17 mouse cellular contexts compared by ENCODE assay signal in genomic region chr2:109402556-109402955, GRCm38 (mm10).
"Had no signal": no experiment of that assay in that cellular context is flagged by ENCODE, and none has a peak within 500 bp of the region (broad histone marks: within the 10 kb centered on the region; RNA-seq: fewer than 3 reads in every experiment).

No protein-coding gene starts in this region.

- H3K36me3 ChIP-seq: lung, embryonic 15.5 days; midbrain, embryonic 13.5 days; midbrain, embryonic 15.5 days; neural tube, embryonic 12.5 days; stomach, embryonic 15.5 days had no signal

- H3K4me1 ChIP-seq: lung, embryonic 15.5 days; megakaryocyte, embryonic 14.5 days; midbrain, embryonic 13.5 days; midbrain, embryonic 15.5 days; neural tube, embryonic 12.5 days; stomach, embryonic 15.5 days had no signal

- ATAC-seq: lung, postnatal 0 days; midbrain, embryonic 13.5 days; midbrain, embryonic 15.5 days had no signal

- H3K4me3 ChIP-seq: lung, embryonic 15.5 days; megakaryocyte, embryonic 14.5 days; midbrain, embryonic 13.5 days; midbrain, embryonic 15.5 days; neural tube, embryonic 12.5 days; stomach, embryonic 15.5 days had no signal

- H3K9ac ChIP-seq: lung, embryonic 15.5 days; midbrain, embryonic 13.5 days; midbrain, embryonic 15.5 days; neural tube, embryonic 12.5 days; stomach, embryonic 15.5 days had no signal

- H3K27ac ChIP-seq: lung, embryonic 15.5 days; macrophage; midbrain, embryonic 13.5 days; midbrain, embryonic 15.5 days; neural tube, embryonic 12.5 days; stomach, embryonic 15.5 days; stomach, postnatal 0 days had no signal

- H3K4me2 ChIP-seq: lung, embryonic 15.5 days; midbrain, embryonic 11.5 days; midbrain, embryonic 13.5 days; midbrain, embryonic 15.5 days; neural tube, embryonic 12.5 days; stomach, embryonic 15.5 days had no signal

- H3K9me3 ChIP-seq: lung, embryonic 15.5 days; midbrain, embryonic 13.5 days; midbrain, embryonic 15.5 days; neural tube, embryonic 12.5 days; stomach, embryonic 15.5 days had no signal

- H3K27me3 ChIP-seq: lung, embryonic 15.5 days; megakaryocyte, embryonic 14.5 days; midbrain, embryonic 13.5 days; midbrain, embryonic 15.5 days; neural tube, embryonic 12.5 days; stomach, embryonic 15.5 days had no signal

- DNase-seq: lung, adult 2 months; lung, postnatal 14 days; lung, postnatal 36 days; right cerebral cortex, postnatal 14 days; thymus, adult 2 months; thymus, postnatal 25 days; thymus, postnatal 4 days had no signal
